ENCODE assay signal across 19 mouse cellular contexts in the genomic region with DNA sequence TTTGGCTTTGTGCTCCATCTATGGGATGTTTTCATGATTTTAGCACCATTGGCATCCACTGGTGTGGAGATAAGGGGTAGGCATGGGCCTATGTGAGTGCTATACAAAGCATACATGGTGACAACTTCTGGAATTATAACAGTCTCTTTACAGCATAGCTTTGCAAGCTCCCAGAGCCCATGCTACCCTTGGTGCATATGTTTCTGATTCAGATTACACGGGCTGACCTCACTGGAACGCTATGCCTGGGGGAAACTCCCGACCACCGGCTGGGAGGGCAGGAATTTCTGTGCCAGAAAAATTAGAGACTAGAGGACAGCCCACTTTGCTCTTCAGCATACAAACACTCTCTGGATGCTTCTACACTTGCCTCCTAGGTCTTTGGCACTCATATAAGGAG.
DNase-seq lines count a peak whose midpoint lies in the region; ATAC-seq lines count a peak whose summit lies in the region.
"Had no signal": no experiment of that assay in that cellular context is flagged by ENCODE, and none has a peak within 500 bp of the region (broad histone marks: within the 10 kb centered on the region; RNA-seq: fewer than 3 reads in every experiment).

No protein-coding gene starts in this region.

- intact Hi-C loops in gastrocnemius, postnatal 14 days (cut with DNase I; ENCODE audit: low total_unique reads) = no loop called here

- ATAC-seq in heart, embryonic 16.5 days (replicated peaks; ENCODE audit: extremely low read depth, insufficient read depth, low FRiP score) = 0 out of 2 replicates have a peak, but pooled peaks have one; percentile 52
- ATAC-seq in embryonic facial prominence, embryonic 15.5 days (ENCODE audit: insufficient number of reproducible peaks, low FRiP score, low TSS enrichment, low read depth) = peak; percentile 86
- 0 out of 2 replicates have a peak, but pooled peaks have one; percentile 17 for ATAC-seq in limb, embryonic 15.5 days (ENCODE audit: insufficient number of reproducible peaks, low FRiP score, low TSS enrichment, low read depth)
- ATAC-seq: hindbrain, postnatal 0 days had no signal

- no peaks in the 10 kb centered on the region for H3K36me3 ChIP-seq in heart, embryonic 16.5 days (ENCODE audit: control insufficient read depth, insufficient read depth)
- no peaks in the 10 kb centered on the region for H3K36me3 ChIP-seq in embryonic facial prominence, embryonic 15.5 days
- H3K36me3 ChIP-seq in limb, embryonic 15.5 days = no peaks in the 10 kb centered on the region
- H3K36me3 ChIP-seq: neural tube, embryonic 12.5 days; stomach, embryonic 15.5 days had no signal

- H3K9me3 ChIP-seq in heart, embryonic 16.5 days (replicated peaks; ENCODE audit: control insufficient read depth, low read length) = no peaks in the 10 kb centered on the region
- H3K9me3 ChIP-seq in embryonic facial prominence, embryonic 15.5 days (replicated peaks) = no peaks in the 10 kb centered on the region
- H3K9me3 ChIP-seq in limb, embryonic 15.5 days = no peaks in the 10 kb centered on the region
- H3K9me3 ChIP-seq: neural tube, embryonic 12.5 days; stomach, embryonic 15.5 days had no signal

- H3K4me1 ChIP-seq in heart, embryonic 16.5 days (ENCODE audit: control insufficient read depth, insufficient read depth, low read length) = no peaks in the 10 kb centered on the region; the same call in 1 of the 2 replicates
- peaks cover 36% of the 10 kb centered on the region for H3K4me1 ChIP-seq in embryonic facial prominence, embryonic 15.5 days
- H3K4me1 ChIP-seq in limb, embryonic 15.5 days = peaks cover 32% of the 10 kb centered on the region
- H3K4me1 ChIP-seq: neural tube, embryonic 12.5 days; stomach, embryonic 15.5 days had no signal

- no peak overlapping the region for H3K4me2 ChIP-seq in heart, embryonic 16.5 days (ENCODE audit: low read depth, low read length)
- H3K4me2 ChIP-seq in embryonic facial prominence, embryonic 15.5 days (replicated peaks) = no peak overlapping the region
- no peak overlapping the region for H3K4me2 ChIP-seq in limb, embryonic 15.5 days
- H3K4me2 ChIP-seq: neural tube, embryonic 12.5 days; stomach, embryonic 15.5 days had no signal

- H3K27ac ChIP-seq in heart, embryonic 16.5 days (ENCODE audit: low read length) = no peak overlapping the region
- H3K27ac ChIP-seq in embryonic facial prominence, embryonic 15.5 days (replicated peaks) = no peak overlapping the region
- no peak overlapping the region for H3K27ac ChIP-seq in limb, embryonic 15.5 days
- H3K27ac ChIP-seq: hindbrain, postnatal 0 days; neural tube, embryonic 12.5 days; stomach, embryonic 15.5 days had no signal

- H3K9ac ChIP-seq in heart, embryonic 16.5 days (ENCODE audit: low read length) = no peak overlapping the region
- H3K9ac ChIP-seq in embryonic facial prominence, embryonic 15.5 days = no peak overlapping the region
- no peak overlapping the region for H3K9ac ChIP-seq in limb, embryonic 15.5 days
- H3K9ac ChIP-seq: neural tube, embryonic 12.5 days; stomach, embryonic 15.5 days had no signal

- WGBS in heart, embryonic 16.5 days = 28% methylated on average over 4 of the region's 4 CpGs
- 17% methylated on average over 4 of the region's 4 CpGs for WGBS in embryonic facial prominence, embryonic 15.5 days
- WGBS in limb, embryonic 15.5 days = 10% methylated on average over 4 of the region's 4 CpGs

- H3K4me3 ChIP-seq in heart, embryonic 16.5 days (ENCODE audit: low read length) = no peak overlapping the region
- no peak overlapping the region for H3K4me3 ChIP-seq in embryonic facial prominence, embryonic 15.5 days (replicated peaks)
- H3K4me3 ChIP-seq in limb, embryonic 15.5 days = no peak overlapping the region
- H3K4me3 ChIP-seq: neural tube, embryonic 12.5 days; stomach, embryonic 15.5 days had no signal

- DNase-seq in heart, adult 9 months (ENCODE audit: low spot score in 2 of 2) = no peak
- DNase-seq in embryo, embryonic 10.5 days (ENCODE audit: low spot score) = peak; percentile 64
- DNase-seq in gastrocnemius, postnatal 14 days = no peak
- no peak for DNase-seq in ovary, postnatal 14 days (ENCODE audit: low spot score)
- DNase-seq: adrenal gland, adult 8-10 months; cerebellum, adult 18-20 months; cerebellum, postnatal 36 days; gastrocnemius, postnatal 25 days; kidney, adult 18-20 months; kidney, postnatal 14 days; left cerebral cortex, postnatal 4 days; lung, postnatal 14 days; right cerebral cortex, postnatal 14 days had no signal

- H3K27me3 ChIP-seq in heart, embryonic 16.5 days (ENCODE audit: control insufficient read depth, insufficient read depth, low read length) = peaks cover 15% of the 10 kb centered on the region
- no peaks in the 10 kb centered on the region for H3K27me3 ChIP-seq in embryonic facial prominence, embryonic 15.5 days
- 0 out of 2 replicates have a peak, but pooled peaks cover 9% of the 10 kb centered on the region for H3K27me3 ChIP-seq in limb, embryonic 15.5 days
- H3K27me3 ChIP-seq: neural tube, embryonic 12.5 days; stomach, embryonic 15.5 days had no signal

Comparison
In these comparisons a context has a peak if more than half of its experiments do, and no peak if none do; other contexts are left out.
1. ATAC-seq: peak in every context shown above with its lines; median percentile 86 in embryonic facial prominence, embryonic 15.5 days; 52 in heart, embryonic 16.5 days; 17 in limb, embryonic 15.5 days.